Mouse (Mus musculus): ENCODE measurements around the gene Pcbp3.

Gene Pcbp3

GRCm38 (mm10) chr10:76898428-76898827 is 63.3 kb downstream of the Pcbp3 start:
- Histone ChIP-seq H3K36me3 (ENCODE audit: control insufficient read depth, insufficient read depth, low read length, poor library complexity, severe bottlenecking) (no peaks in the 10 kb centered on the region), H3K27me3 (ENCODE audit: control insufficient read depth, insufficient read depth, low read length, poor library complexity, severe bottlenecking) (no peaks in the 10 kb centered on the region)
- DNase-seq (ENCODE audit: low read depth, low spot score) = no peak

GRCm38 (mm10) chr10:76891456-76891855 is 70.2 kb downstream of the Pcbp3 start:
- Histone ChIP-seq H3K27me3 (ENCODE audit: control insufficient read depth, insufficient read depth, low read length, poor library complexity, severe bottlenecking) (no peaks in the 10 kb centered on the region), H3K36me3 (ENCODE audit: control insufficient read depth, insufficient read depth, low read length, poor library complexity, severe bottlenecking) (no peaks in the 10 kb centered on the region)
- DNase-seq (ENCODE audit: low read depth, low spot score) = no peak

GRCm38 (mm10) chr10:76883442-76884244 is 78.0 kb downstream of the Pcbp3 start:
- no peak for DNase-seq (ENCODE audit: low read depth, low spot score)
- Histone ChIP-seq H3K27me3 (ENCODE audit: control insufficient read depth, insufficient read depth, low read length, poor library complexity, severe bottlenecking) (no peaks in the 10 kb centered on the region), H3K36me3 (ENCODE audit: control insufficient read depth, insufficient read depth, low read length, poor library complexity, severe bottlenecking) (no peaks in the 10 kb centered on the region)

- Histone ChIP-seq H3K36me3 (ENCODE audit: control insufficient read depth, insufficient read depth, low read length, poor library complexity, severe bottlenecking) (no peaks in the 10 kb centered on the region), H3K27me3 (ENCODE audit: control insufficient read depth, insufficient read depth, low read length, poor library complexity, severe bottlenecking) (no peaks in the 10 kb centered on the region)
- DNase-seq (ENCODE audit: low read depth, low spot score) = no peak
These were observed 78.8 kb downstream of the Pcbp3 start for GRCm38 (mm10) chr10:76882644-76883441.

GRCm38 (mm10) chr10:76881900-76882299 is 79.8 kb downstream of the Pcbp3 start:
- no peak for DNase-seq (ENCODE audit: low read depth, low spot score)
- Histone ChIP-seq H3K36me3 (ENCODE audit: control insufficient read depth, insufficient read depth, low read length, poor library complexity, severe bottlenecking) (no peaks in the 10 kb centered on the region), H3K27me3 (ENCODE audit: control insufficient read depth, insufficient read depth, low read length, poor library complexity, severe bottlenecking) (no peaks in the 10 kb centered on the region)

- no peak for DNase-seq (ENCODE audit: low read depth, low spot score)
- H3K36me3 ChIP-seq (ENCODE audit: control insufficient read depth, insufficient read depth, low read length, poor library complexity, severe bottlenecking) = no peaks in the 10 kb centered on the region
- H3K27me3 ChIP-seq (ENCODE audit: control insufficient read depth, insufficient read depth, low read length, poor library complexity, severe bottlenecking) = no peaks in the 10 kb centered on the region
These were observed 86.4 kb downstream of the Pcbp3 start for GRCm38 (mm10) chr10:76875310-76875709.

- no peak for DNase-seq (ENCODE audit: low read depth, low spot score)
- Histone ChIP-seq H3K27me3 (ENCODE audit: control insufficient read depth, insufficient read depth, low read length, poor library complexity, severe bottlenecking) (no peaks in the 10 kb centered on the region), H3K36me3 (ENCODE audit: control insufficient read depth, insufficient read depth, low read length, poor library complexity, severe bottlenecking) (no peaks in the 10 kb centered on the region)
These were observed 86.8 kb downstream of the Pcbp3 start for GRCm38 (mm10) chr10:76874879-76875278.

GRCm38 (mm10) chr10:76874398-76874797 is 87.3 kb downstream of the Pcbp3 start:
- no peak for DNase-seq (ENCODE audit: low read depth, low spot score)

GRCm38 (mm10) chr10:76873948-76874347 is 87.7 kb downstream of the Pcbp3 start:
- no peak for DNase-seq (ENCODE audit: low read depth, low spot score)
- no peaks in the 10 kb centered on the region for H3K27me3 ChIP-seq (ENCODE audit: control insufficient read depth, insufficient read depth, low read length, poor library complexity, severe bottlenecking)

More at GRCm38 (mm10) chr10:76874398-76874797, 87.3 kb downstream of the Pcbp3 start:
- H3K27me3 ChIP-seq (ENCODE audit: control insufficient read depth, insufficient read depth, low read length, poor library complexity, severe bottlenecking) = no peaks in the 10 kb centered on the region
- H3K36me3 ChIP-seq (ENCODE audit: control insufficient read depth, insufficient read depth, low read length, poor library complexity, severe bottlenecking) = no peaks in the 10 kb centered on the region

GRCm38 (mm10) chr10:76872736-76873135 is 89.0 kb downstream of the Pcbp3 start:
- Histone ChIP-seq H3K36me3 (ENCODE audit: control insufficient read depth, insufficient read depth, low read length, poor library complexity, severe bottlenecking) (no peaks in the 10 kb centered on the region), H3K27me3 (ENCODE audit: control insufficient read depth, insufficient read depth, low read length, poor library complexity, severe bottlenecking) (no peaks in the 10 kb centered on the region)
- no peak for DNase-seq (ENCODE audit: low read depth, low spot score)

More at GRCm38 (mm10) chr10:76873948-76874347, 87.7 kb downstream of the Pcbp3 start:
- no peaks in the 10 kb centered on the region for H3K36me3 ChIP-seq (ENCODE audit: control insufficient read depth, insufficient read depth, low read length, poor library complexity, severe bottlenecking)

GRCm38 (mm10) chr10:76865936-76866335 is 95.8 kb downstream of the Pcbp3 start:
- Histone ChIP-seq H3K27me3 (ENCODE audit: control insufficient read depth, insufficient read depth, low read length, poor library complexity, severe bottlenecking) (no peaks in the 10 kb centered on the region), H3K36me3 (ENCODE audit: control insufficient read depth, insufficient read depth, low read length, poor library complexity, severe bottlenecking) (no peaks in the 10 kb centered on the region)
- no peak for DNase-seq (ENCODE audit: low read depth, low spot score)

GRCm38 (mm10) chr10:76860998-76861397 is 100.7 kb downstream of the Pcbp3 start:
- no peak for DNase-seq (ENCODE audit: low read depth, low spot score)
- no peaks in the 10 kb centered on the region for H3K27me3 ChIP-seq (ENCODE audit: control insufficient read depth, insufficient read depth, low read length, poor library complexity, severe bottlenecking)
- H3K36me3 ChIP-seq (ENCODE audit: control insufficient read depth, insufficient read depth, low read length, poor library complexity, severe bottlenecking) = no peaks in the 10 kb centered on the region

GRCm38 (mm10) chr10:76859355-76860127 is 102.1 kb downstream of the Pcbp3 start:
- Histone ChIP-seq H3K36me3 (ENCODE audit: control insufficient read depth, insufficient read depth, low read length, poor library complexity, severe bottlenecking) (no peaks in the 10 kb centered on the region), H3K27me3 (ENCODE audit: control insufficient read depth, insufficient read depth, low read length, poor library complexity, severe bottlenecking) (no peaks in the 10 kb centered on the region)
- no peak for DNase-seq (ENCODE audit: low read depth, low spot score)

GRCm38 (mm10) chr10:76857879-76858278 is 103.8 kb downstream of the Pcbp3 start:
- no peaks in the 10 kb centered on the region for H3K36me3 ChIP-seq (ENCODE audit: control insufficient read depth, insufficient read depth, low read length, poor library complexity, severe bottlenecking)
- no peak for DNase-seq (ENCODE audit: low read depth, low spot score)
- no peaks in the 10 kb centered on the region for H3K27me3 ChIP-seq (ENCODE audit: control insufficient read depth, insufficient read depth, low read length, poor library complexity, severe bottlenecking)
